Mouse (Mus musculus) liver, embryonic 13.5 days (tissue): ENCODE data around the gene Lyrm4. TPM values are rescaled to one million over a fixed set of nuclear protein-coding genes. Genes with fewer than 3 reads are reported as not detected.

Experiments
- ATAC-seq: fragments of 200-750 bp; cut with Nextera tagmentation; 2 replicates; pipeline ENCODE4 v1.8.0; 2017; ENCODE audit warnings: low read depth, mild to moderate bottlenecking, moderate number of reproducible peaks, moderate library complexity
- DNase-seq: peaks from one replicate; pipeline ENCODE4 v3.0.0; 2022
- H3K27ac ChIP-seq: fragments of 300-500 bp; sonication (generic); 2 replicates; pipeline ENCODE4 v1.5.1; 2015; ENCODE audit warnings: moderate library complexity, mild to moderate bottlenecking, inconsistent platforms
- H3K27me3 ChIP-seq: fragments of 300-500 bp; sonication (generic); 2 replicates; pipeline ENCODE4 v1.6.1; 2015; ENCODE audit warnings: mild to moderate bottlenecking, inconsistent platforms
- H3K36me3 ChIP-seq: fragments of 300-500 bp; sonication (generic); 2 replicates; pipeline ENCODE4 v1.6.1; 2015; ENCODE audit warnings: mild to moderate bottlenecking, inconsistent platforms
- H3K4me1 ChIP-seq: fragments of 300-500 bp; sonication (generic); replicated peaks from 2 replicates; pipeline ENCODE4 v1.6.1; 2015; ENCODE audit warnings: inconsistent platforms
- H3K4me2 ChIP-seq: fragments of 300-500 bp; sonication (generic); 2 replicates; pipeline ENCODE4 v1.6.1; 2015; ENCODE audit warnings: inconsistent platforms, mild to moderate bottlenecking, moderate library complexity
- H3K4me3 ChIP-seq: fragments of 300-500 bp; sonication (generic); replicated peaks from 2 replicates; pipeline ENCODE4 v1.5.1; 2015; ENCODE audit warnings: mild to moderate bottlenecking, inconsistent platforms
- H3K9ac ChIP-seq: fragments of 300-500 bp; sonication (generic); 2 replicates; pipeline ENCODE4 v1.6.1; 2015; ENCODE audit warnings: mild to moderate bottlenecking, inconsistent platforms
- H3K9me3 ChIP-seq: fragments of 300-500 bp; sonication (generic); replicated peaks from 2 replicates; pipeline ENCODE4 v1.6.1; 2016; ENCODE audit warnings: inconsistent platforms
- WGBS: fragments of 180-500 bp; shearing (Covaris S2); methylation state at CpG from one replicate; pipeline ENCODE4 v1.1.7; 2015; ENCODE audit not compliant: insufficient replicate concordance; 5-methylcytosine and 5-hydroxymethylcytosine counted together
- polyA plus RNA-seq: library from polyadenylated mRNA; unstranded; fragments of >200 nt; fragmentation: Nextera tagmentation; extraction: Ambion mirVana; gene quantifications from 2 replicates; pipeline ENCODE4 v1.2.1, GENCODE M21; 2015

Gene Lyrm4
- polyA plus RNA-seq, 1 experiment from 2014 or later: 27.8 TPM

DNA sequence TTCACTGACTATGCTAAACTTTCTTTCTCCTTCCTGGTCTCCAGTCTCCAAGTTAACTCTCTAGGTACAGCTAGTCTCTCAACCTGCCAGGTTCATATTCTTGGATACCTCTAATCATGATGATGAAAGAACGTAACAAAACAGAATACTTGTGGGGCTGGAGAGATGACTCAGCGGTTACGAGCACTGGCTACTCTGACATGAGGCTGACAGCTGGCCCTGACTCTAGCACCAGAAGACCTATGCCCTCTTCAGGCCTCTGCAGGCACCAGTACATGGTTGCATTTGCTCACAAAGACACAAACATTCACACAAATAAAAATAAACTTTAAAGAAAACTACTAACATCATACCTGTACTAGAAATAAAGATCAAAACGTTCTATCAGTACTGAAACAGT is 81.8 kb downstream of the Lyrm4 start:
- WGBS: 69% methylated on average over 4 of the region's 4 CpGs
- H3K36me3 ChIP-seq: no peaks in the 10 kb centered on the region
- H3K9ac ChIP-seq: no peak overlapping the region
- ATAC-seq (0 out of 2 replicates have a peak, but pooled peaks have one; percentile 36), DNase-seq (peak; percentile 13)
- no peak overlapping the region; the same call in 1 of the 2 replicates for H3K27ac ChIP-seq
- no peaks in the 10 kb centered on the region for H3K9me3 ChIP-seq
- H3K27me3 ChIP-seq: no peaks in the 10 kb centered on the region
- H3K4me3 ChIP-seq: no peak overlapping the region
- H3K4me2 ChIP-seq: no peak overlapping the region
- peaks cover 13% of the 10 kb centered on the region for H3K4me1 ChIP-seq

DNA sequence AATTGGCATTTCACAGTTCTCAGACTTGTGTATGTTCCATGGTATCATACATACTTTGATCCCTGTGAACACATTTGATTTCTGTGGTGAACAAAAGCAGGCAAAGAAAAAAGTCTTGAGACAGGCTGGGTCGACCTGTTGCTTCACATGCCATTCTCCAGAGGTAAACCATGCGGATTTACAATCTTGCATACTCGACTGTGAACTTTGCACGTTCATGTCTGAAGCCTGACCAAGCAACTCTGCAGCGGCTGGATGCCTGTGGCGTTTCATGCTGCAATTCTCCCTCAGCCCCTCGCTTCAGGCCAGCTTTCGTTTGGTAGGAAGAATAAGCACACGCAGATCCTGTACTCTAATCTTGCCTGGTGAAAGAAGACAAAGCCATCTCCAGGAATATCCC is 85.4 kb downstream of the Lyrm4 start:
- Histone ChIP-seq H3K4me1 (peaks cover 13% of the 10 kb centered on the region), H3K4me2 (no peak overlapping the region), H3K9ac (no peak overlapping the region), H3K36me3 (no peaks in the 10 kb centered on the region), H3K27ac (no peak overlapping the region), H3K9me3 (no peaks in the 10 kb centered on the region), H3K27me3 (no peaks in the 10 kb centered on the region), H3K4me3 (no peak overlapping the region)
- no peak for DNase-seq
- 76% methylated on average over 9 of the region's 9 CpGs for WGBS
- no peak for ATAC-seq

- H3K4me1 ChIP-seq: peaks cover 4% of the 10 kb centered on the region
- 63% methylated on average over 10 of the region's 10 CpGs for WGBS
- ATAC-seq: no peak
Observed at GRCm38 (mm10) chr13:36019309-36020274, 97.7 kb downstream of the Lyrm4 start.

GRCm38 (mm10) chr13:36018017-36018416 is 99.3 kb downstream of the Lyrm4 start:
- Histone ChIP-seq H3K9ac (no peak overlapping the region), H3K4me3 (no peak overlapping the region), H3K4me2 (no peak overlapping the region), H3K27ac (no peak overlapping the region), H3K9me3 (no peaks in the 10 kb centered on the region), H3K4me1 (peaks cover 4% of the 10 kb centered on the region), H3K27me3 (no peaks in the 10 kb centered on the region), H3K36me3 (no peaks in the 10 kb centered on the region)
- no peak for ATAC-seq
- DNase-seq: no peak
- WGBS: 88% methylated on average over 2 of the region's 2 CpGs

More at GRCm38 (mm10) chr13:36019309-36020274, 97.7 kb downstream of the Lyrm4 start:
- H3K27me3 ChIP-seq: no peaks in the 10 kb centered on the region
- no peak overlapping the region for H3K9ac ChIP-seq
- H3K36me3 ChIP-seq: no peaks in the 10 kb centered on the region
- H3K4me2 ChIP-seq: no peak overlapping the region
- no peak overlapping the region for H3K4me3 ChIP-seq
- peak; percentile 28 for DNase-seq
- no peak overlapping the region for H3K27ac ChIP-seq
- H3K9me3 ChIP-seq: no peaks in the 10 kb centered on the region

DNA sequence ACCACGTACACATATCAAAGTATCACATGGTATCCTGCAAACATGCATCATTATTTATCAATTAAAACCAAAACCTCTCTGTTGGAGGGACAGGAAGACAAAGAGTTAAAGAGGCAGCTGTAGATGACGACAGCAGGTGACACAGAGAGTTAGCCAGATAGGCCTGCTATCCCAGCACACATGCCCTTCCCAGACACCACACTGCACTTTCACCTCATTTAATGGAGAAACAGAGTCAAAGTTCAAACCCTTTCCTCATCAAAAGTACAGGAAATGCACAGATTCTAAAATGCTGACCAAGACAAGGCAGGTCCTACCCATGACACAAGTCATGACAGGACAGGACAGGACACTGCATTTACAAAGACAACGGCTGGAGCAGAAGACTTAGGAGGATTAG is 101.7 kb downstream of the Lyrm4 start:
- Histone ChIP-seq H3K27me3 (no peaks in the 10 kb centered on the region), H3K9ac (no peak overlapping the region), H3K36me3 (no peaks in the 10 kb centered on the region), H3K27ac (no peak overlapping the region), H3K4me2 (no peak overlapping the region), H3K9me3 (no peaks in the 10 kb centered on the region), H3K4me1 (peaks cover 4% of the 10 kb centered on the region), H3K4me3 (no peak overlapping the region)
- ATAC-seq (peak; percentile 51; the same call in 1 of the 2 replicates), DNase-seq (no peak)
- 62% methylated on average over 3 of the region's 3 CpGs for whole genome bisulfite sequencing

- no peaks in the 10 kb centered on the region for H3K36me3 ChIP-seq
- no peaks in the 10 kb centered on the region for H3K27me3 ChIP-seq
- no peak overlapping the region for H3K27ac ChIP-seq
- DNase-seq (no peak), ATAC-seq (no peak)
- no peak overlapping the region for H3K9ac ChIP-seq
- no peak overlapping the region for H3K4me3 ChIP-seq
- no peaks in the 10 kb centered on the region for H3K4me1 ChIP-seq
- H3K9me3 ChIP-seq: no peaks in the 10 kb centered on the region
- 42% methylated on average over 2 of the region's 2 CpGs for WGBS
- H3K4me2 ChIP-seq: no peak overlapping the region
Observed at GRCm38 (mm10) chr13:36009981-36010380, 107.3 kb downstream of the Lyrm4 start.

DNA sequence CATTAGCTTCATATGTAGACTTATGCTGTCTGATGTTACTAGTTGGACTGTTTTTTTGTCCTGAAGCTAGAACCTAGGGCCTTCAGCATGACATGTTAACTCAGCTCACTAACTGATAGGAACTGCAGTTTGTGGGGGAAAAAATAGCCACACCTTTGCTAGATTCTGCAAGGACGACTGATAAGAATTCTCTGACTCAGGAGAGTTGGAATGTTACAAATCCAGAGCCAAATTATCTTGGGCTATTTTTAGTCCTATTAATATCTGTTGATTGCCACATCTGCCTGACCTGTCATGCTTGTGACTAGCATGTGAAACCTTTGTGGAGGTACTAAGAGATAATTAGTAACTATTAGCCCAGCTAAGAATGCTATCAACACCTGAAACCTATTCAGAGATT is 116.5 kb downstream of the Lyrm4 start:
- ATAC-seq: no peak
- H3K4me3 ChIP-seq: no peak overlapping the region
- peaks cover 23% of the 10 kb centered on the region for H3K4me1 ChIP-seq
- H3K36me3 ChIP-seq: no peaks in the 10 kb centered on the region
- H3K4me2 ChIP-seq: no peak overlapping the region
- DNase-seq: no peak
- H3K9me3 ChIP-seq: no peaks in the 10 kb centered on the region
- H3K27me3 ChIP-seq: no peaks in the 10 kb centered on the region
- no peak overlapping the region for H3K27ac ChIP-seq
- WGBS: 27% methylated on average over 1 of the region's 1 CpGs
- H3K9ac ChIP-seq: no peak overlapping the region

DNA sequence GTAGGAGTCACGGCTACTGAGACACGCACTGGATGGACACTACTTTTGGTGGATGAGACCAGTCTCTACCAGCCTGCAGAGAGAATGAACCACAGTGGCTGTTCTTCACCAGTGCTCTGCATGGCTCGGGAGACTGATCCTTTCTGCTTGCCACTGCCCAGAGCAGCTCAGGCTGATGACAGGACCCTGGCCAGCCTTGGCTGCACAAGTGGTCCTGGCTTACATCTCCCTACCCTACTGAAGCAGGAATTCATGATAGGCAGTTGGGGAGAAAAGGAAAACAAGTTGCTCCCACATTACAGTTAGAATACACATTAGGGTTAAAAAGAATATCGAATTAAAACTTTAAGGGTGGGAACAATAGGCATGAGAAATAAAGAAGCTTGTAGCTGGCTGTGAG is 119.7 kb downstream of the Lyrm4 start:
- no peak for ATAC-seq

GRCm38 (mm10) chr13:35995696-35996426 is 121.5 kb downstream of the Lyrm4 start:
- ATAC-seq: peak; percentile 74
- peaks cover 23% of the 10 kb centered on the region for H3K4me1 ChIP-seq
- no peaks in the 10 kb centered on the region for H3K36me3 ChIP-seq
- no peak overlapping the region for H3K27ac ChIP-seq
- WGBS: 65% methylated on average over 2 of the region's 2 CpGs
- no peak overlapping the region for H3K4me3 ChIP-seq
- H3K4me2 ChIP-seq: no peak overlapping the region
- peak; percentile 20 for DNase-seq
- H3K9me3 ChIP-seq: no peaks in the 10 kb centered on the region
- no peaks in the 10 kb centered on the region for H3K27me3 ChIP-seq
- no peak overlapping the region for H3K9ac ChIP-seq

More for the DNA sequence above, 119.7 kb downstream of the Lyrm4 start:
- no peak overlapping the region for H3K4me3 ChIP-seq
- H3K27me3 ChIP-seq: no peaks in the 10 kb centered on the region
- no peak for DNase-seq
- 79% methylated on average over 4 of the region's 4 CpGs for WGBS
- H3K4me2 ChIP-seq: no peak overlapping the region
- H3K9me3 ChIP-seq: no peaks in the 10 kb centered on the region
- no peak overlapping the region for H3K27ac ChIP-seq
- no peaks in the 10 kb centered on the region for H3K36me3 ChIP-seq
- peaks cover 31% of the 10 kb centered on the region for H3K4me1 ChIP-seq
- H3K9ac ChIP-seq: no peak overlapping the region

GRCm38 (mm10) chr13:35995231-35995630 is 122.1 kb downstream of the Lyrm4 start:
- Histone ChIP-seq H3K4me3 (no peak overlapping the region), H3K27me3 (no peaks in the 10 kb centered on the region), H3K27ac (no peak overlapping the region), H3K4me1 (peaks cover 20% of the 10 kb centered on the region), H3K9me3 (no peaks in the 10 kb centered on the region), H3K9ac (no peak overlapping the region), H3K4me2 (no peak overlapping the region), H3K36me3 (no peaks in the 10 kb centered on the region)
- WGBS: 77% methylated on average over 3 of the region's 3 CpGs
- ATAC-seq (no peak), DNase-seq (no peak)

DNA sequence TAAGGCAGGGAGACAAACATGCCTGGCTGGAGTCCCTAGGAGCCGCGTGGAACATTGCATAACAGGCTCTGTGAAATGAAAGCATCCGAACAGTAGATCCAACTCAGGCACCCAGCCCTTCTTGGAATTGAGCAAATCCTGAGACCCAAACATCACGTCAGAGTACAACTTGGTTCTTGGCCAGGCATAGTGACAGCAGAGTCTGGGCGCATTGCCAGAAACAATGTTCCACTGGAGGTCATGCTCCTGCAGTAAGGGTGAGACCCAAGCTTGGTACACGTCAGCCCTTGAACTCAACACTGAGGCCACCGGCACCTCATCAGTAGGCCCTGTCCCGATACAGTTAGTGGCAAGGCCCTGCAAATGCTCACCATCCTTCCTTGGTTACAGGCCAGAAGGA is 123.3 kb downstream of the Lyrm4 start:
- H3K4me2 ChIP-seq: no peak overlapping the region
- H3K27ac ChIP-seq: no peak overlapping the region
- 73% methylated on average over 8 of the region's 8 CpGs for WGBS
- H3K4me3 ChIP-seq: no peak overlapping the region
- no peaks in the 10 kb centered on the region for H3K27me3 ChIP-seq
- H3K9ac ChIP-seq: no peak overlapping the region
- H3K9me3 ChIP-seq: no peaks in the 10 kb centered on the region
- H3K4me1 ChIP-seq: peaks cover 20% of the 10 kb centered on the region
- no peaks in the 10 kb centered on the region for H3K36me3 ChIP-seq
- ATAC-seq (0 out of 2 replicates have a peak, but pooled peaks have one; percentile 38), DNase-seq (no peak)
